Mouse (Mus musculus): ENCODE results near the gene Cd36.

Cd36 gene

GRCm38 (mm10) chr5:17858399-17858798, 30.2 kb downstream of the Cd36 start:
- DNase-seq (ENCODE audit: low spot score in 2 of 2), result no peak

DNA sequence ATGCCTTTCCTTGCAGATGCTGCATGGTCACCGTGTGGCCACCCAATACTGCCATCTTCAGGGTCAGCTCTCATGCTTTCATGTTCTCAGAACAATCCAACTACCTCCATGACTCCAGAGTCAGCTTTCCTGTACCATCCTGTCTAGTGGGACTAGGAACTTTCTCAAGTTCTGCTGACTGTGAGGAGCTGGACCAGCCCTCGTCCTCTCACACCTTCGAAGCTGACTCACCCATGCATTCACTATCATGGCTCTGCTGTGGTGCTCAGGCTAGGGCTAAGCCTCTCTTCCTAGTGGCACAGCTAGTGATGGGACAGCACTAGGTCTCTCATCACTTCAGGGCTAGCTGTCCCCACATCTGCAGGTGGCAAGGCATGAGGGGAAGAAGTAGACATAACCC, 30.7 kb downstream of the Cd36 start:
- no peak for DNase-seq (ENCODE audit: low spot score in 2 of 2)

- DNase-seq (ENCODE audit: low spot score in 2 of 2), result no peak
Observed at GRCm38 (mm10) chr5:17857262-17857661, 31.3 kb downstream of the Cd36 start.

DNA sequence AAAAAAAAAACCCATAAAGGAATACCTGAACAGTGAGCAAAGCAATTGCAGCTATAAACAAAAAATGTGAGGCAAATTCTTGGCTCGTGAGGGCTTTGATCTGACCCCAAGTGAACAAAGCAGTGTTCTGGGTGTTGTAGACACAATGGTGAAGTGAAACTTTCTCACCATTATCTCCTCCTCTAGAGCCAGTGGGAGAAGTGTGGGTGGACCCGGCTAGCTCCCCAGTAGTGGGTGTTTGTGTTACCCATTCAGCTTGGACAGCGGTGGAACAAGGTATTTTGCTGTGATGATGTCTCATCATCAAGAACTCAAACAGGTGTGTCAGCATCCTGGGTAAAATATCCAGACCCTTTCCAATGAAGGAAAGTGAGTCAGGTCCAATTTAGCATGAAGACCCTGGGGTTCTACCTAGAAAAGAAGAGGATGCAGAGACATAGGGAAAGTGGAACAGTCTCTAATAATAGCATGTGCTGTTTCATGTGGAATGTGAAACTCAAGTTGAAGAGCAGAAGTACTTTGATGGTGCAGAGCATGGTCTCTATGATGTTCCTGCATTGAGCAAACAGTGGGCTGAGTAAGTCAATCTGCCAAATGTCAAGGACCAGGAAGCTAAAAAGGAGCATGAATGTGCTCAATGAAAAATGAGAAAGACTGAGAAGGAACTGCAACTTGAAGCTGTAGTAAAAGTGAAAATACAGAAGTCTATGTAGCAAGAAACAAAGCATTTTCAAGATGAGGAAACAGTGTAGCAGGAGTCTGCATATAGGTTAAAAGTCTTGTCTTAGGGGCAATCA, 34.3 kb downstream of the Cd36 start:
- DNase-seq (ENCODE audit: low spot score in 2 of 2), result no peak

DNA sequence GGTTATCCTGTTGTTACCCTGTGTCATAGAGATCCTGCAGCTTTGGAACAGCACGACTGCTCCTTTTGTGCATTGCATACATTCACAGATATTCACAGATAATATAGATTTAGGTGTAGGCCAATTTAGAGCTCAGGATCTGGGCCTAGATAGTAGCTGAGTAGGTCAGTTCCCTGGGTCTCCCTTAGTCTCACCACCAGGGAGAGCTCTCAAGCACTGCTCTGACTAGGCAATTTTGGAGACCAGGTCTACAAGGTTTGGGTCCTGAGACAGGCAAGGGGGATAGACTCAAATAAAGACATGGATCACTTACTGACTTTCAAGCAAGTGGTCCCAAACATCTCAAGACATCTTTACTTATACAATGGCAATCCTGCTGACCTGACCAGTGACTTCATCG, 38.0 kb downstream of the Cd36 start:
- DNase-seq (ENCODE audit: low spot score in 2 of 2), result no peak

DNA sequence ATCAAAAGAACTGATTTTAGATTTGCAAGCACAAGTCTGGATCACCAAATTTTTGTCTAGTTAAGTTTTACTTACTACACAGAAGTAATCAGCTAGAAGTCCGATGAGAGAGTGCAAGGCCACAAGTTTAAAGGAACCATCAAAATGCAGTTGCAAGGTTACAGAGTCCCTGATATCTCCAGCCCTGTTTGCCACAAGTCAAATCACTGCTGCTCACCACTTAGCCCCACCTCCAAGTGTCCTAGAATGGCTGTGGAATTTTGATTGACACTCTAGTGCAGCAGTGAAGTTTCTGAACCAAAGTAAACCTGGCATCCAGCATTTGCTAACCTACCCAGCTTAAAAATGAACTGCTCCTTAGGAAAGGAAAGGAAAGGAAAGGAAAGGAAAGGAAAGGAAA, 39.0 kb downstream of the Cd36 start:
- DNase-seq (ENCODE audit: low spot score in 2 of 2), result no peak

GRCm38 (mm10) chr5:17848733-17849132, 39.9 kb downstream of the Cd36 start:
- no peak for DNase-seq (ENCODE audit: low spot score in 2 of 2)

DNA sequence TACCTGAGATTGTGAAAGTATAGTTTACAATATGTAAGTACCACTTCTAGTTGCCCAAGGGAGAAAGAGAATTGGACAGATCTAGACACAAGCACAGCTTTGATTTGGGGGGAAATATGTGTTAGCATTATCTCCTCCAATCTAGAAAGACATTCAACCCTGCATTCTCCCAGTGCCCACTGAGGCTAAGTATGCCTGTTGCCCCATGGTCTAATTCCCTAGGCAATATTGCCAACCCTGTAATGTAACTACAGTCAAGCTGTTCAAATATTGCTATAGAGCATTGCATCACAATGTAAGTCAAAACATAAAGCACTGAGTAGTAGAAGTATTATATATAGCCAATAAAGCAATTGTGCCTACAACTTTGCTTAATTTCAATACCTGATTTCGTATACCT, 40.3 kb downstream of the Cd36 start:
- DNase-seq (ENCODE audit: low spot score in 2 of 2), result no peak

DNA sequence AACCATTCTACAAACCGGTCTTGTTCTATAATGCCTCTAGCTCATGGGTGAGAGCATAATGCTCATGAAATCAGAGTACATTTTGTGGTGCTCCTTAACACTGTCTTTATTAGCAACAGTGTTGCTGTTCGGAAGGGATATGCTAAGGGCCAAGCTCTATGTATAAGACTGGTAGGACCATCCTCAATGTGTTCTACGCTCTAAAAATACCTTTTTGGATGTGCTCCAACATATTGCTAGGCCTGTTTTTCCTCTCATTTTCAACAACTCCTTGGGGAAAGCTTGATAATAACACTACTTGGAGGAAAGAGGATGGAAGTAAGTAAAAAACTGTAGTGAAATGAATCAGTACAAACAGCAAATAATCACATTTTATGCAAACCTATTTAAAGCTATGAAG, 44.7 kb downstream of the Cd36 start:
- DNase-seq (ENCODE audit: low spot score in 2 of 2), result no peak

DNA sequence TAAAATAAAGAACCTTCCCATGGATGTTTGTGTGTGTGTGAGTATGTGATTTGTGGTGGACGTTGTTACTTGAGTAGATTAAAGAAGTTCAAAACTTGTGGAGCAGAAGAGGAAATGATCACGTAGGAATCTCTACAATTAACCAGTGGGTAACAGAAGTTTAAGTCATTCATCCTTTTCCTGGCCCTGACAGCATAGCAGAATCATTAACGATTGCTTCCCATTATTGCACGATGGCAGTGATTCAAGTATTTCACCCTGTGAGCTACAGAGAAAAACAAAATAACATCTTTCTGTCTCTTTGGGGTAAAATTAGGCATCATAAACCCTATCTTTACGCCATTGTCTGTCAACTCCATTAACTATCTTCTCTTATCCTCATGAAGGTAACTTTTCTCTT, 45.3 kb downstream of the Cd36 start:
- no peak for DNase-seq (ENCODE audit: low spot score in 2 of 2)

- DNase-seq (ENCODE audit: low spot score in 2 of 2), result no peak
Observed at GRCm38 (mm10) chr5:17842111-17842729, 46.4 kb downstream of the Cd36 start.

GRCm38 (mm10) chr5:17839549-17839948, 49.1 kb downstream of the Cd36 start:
- no peak for DNase-seq (ENCODE audit: low spot score in 2 of 2)

- no peak for DNase-seq (ENCODE audit: low spot score in 2 of 2)
Observed at GRCm38 (mm10) chr5:17836408-17836807, 52.2 kb downstream of the Cd36 start.

- DNase-seq (ENCODE audit: low spot score in 2 of 2), result no peak
Observed at GRCm38 (mm10) chr5:17835302-17836097, 53.1 kb downstream of the Cd36 start.

GRCm38 (mm10) chr5:17833797-17834196, 54.8 kb downstream of the Cd36 start:
- no peak for DNase-seq (ENCODE audit: low spot score in 2 of 2)

DNA sequence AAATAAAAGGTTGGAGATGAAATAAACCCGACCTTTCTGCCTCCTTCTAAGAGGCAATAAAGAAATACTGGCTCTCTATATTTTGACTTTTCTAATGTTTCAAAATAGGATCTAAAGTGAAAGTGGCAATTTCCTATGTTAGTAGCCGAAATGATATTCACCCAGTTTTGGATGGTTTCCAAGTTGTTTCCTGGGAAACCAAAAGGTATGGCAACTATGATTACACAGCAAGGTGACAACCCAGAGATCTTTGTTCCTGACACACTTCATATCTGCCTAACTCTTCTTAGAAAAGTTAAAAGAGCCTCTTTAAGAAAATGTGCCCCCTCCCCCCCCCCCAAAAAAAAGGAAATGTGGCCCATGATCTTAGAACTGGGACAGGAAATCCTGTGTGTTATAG, 58.1 kb downstream of the Cd36 start:
- DNase-seq (ENCODE audit: low spot score in 2 of 2), result no peak

DNA sequence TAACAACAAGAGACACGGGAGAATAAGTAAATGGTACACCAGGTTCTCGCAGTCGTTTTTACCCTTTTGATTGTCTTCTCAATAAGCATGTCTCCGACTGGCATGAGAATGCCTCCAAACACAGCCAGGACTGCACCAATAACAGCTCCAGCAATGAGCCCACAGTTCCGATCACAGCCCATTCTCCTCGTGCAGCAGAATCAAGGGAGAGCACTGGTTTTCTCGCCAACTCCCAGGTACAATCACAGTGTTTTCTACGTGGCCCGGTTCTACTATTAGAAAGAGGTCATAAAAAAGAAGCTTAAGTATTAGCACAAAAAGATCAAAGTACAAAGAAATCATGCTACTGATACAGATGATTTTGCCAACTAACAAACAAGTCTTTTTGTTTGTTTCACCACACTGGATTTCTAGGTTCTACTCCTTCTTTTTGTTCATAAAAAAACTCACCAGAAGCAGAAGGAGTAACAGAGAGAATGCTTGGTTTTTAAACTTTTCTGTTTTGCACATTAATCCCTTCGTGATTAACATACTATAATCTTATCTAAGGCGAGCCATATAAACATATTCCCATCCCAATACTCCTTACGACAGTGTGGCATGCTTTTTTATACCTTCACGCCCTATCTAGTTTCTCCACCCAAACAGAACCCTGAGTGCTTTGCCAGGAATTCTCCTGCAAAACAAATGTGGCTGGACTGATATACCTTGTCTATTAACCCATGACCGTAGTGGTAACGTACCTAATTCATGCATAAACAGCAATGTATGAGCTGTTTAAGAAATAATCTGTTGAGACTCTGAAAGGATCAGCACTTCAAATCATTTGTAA, 59.7 kb downstream of the Cd36 start:
- no peak for DNase-seq (ENCODE audit: low spot score in 2 of 2)

DNA sequence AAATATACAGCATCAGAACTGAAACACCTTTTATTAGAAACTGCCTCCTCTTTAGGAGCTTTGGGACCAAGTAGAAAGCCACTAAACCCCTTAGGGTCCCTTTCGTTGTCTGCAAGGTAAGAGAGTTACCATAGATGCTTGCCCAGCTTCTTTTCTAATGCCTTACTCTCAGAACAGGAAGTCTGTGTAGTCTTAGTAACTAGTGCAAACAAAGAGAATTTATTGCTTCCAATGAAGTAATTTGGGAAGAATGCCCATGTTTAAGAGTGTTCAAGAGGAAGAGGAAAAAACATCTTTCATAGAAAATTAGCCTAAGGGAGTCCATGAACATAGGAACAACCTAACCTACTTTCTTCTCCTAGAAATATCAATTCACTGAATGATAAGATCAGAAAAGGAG, 67.2 kb downstream of the Cd36 start:
- no peak for DNase-seq (ENCODE audit: low spot score in 2 of 2)

GRCm38 (mm10) chr5:17820239-17820999, 68.2 kb downstream of the Cd36 start:
- no peak for DNase-seq (ENCODE audit: low spot score in 2 of 2)

DNA sequence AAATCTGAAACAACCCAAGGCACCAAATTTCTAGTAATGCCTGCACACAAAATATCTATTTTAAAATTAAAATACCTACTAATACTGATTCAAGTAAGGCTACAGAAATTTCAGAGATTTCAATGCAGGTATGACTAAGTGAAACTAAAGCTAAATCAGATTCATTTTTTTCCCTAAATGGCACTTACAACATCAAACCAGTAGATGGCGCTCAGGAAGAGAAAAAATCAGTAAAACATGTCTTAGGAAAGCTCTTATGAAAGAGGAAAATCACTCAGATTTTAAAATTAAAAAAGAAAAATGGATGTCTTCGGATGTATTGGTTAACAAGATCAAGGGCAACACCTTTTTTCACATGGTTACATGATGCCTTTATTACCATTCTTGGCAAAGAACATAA, 72.4 kb downstream of the Cd36 start:
- no peak for DNase-seq (ENCODE audit: low spot score in 2 of 2)

DNA sequence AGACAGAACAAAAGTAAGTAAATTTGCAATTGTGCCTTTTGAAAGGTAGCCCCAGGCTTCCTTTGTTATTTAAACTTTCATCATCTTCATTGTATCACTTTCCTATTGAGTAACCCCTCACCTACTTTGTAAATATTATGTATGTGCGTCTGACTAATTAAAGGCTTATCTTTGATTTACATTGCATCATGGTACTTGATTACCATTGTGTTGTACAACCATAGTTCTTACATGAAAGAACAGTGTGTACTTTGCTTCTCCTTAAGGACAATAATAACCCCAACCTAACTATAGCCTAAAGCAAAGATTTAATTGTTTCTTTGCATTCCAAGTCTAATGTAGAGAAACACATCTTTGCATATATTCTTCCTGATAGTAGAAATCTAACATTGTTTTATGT, 78.3 kb downstream of the Cd36 start:
- DNase-seq (ENCODE audit: low spot score in 2 of 2), result no peak
